Mouse (Mus musculus) heart, adult 2 months (tissue): ENCODE measurements around the gene Ctbs.

ENCODE experiments used
- CTCF ChIP-seq: fragments of 200-600 bp; IDR thresholded peaks from 2 replicates; pipeline ENCODE4 v1.8.1; 2022; ENCODE audit warnings: antibody characterized with exemption, mild to moderate bottlenecking, moderate library complexity
- EP300 ChIP-seq: fragments of 200-500 bp; IDR thresholded peaks from 2 replicates; pipeline ENCODE4 v1.6.1; 2011; ENCODE audit warnings: low read depth, low read length, control low read depth; ENCODE audit not compliant: insufficient read depth
- POLR2A ChIP-seq: fragments of 200-500 bp; IDR thresholded peaks from 2 replicates; pipeline ENCODE4 v1.6.1; 2011; ENCODE audit warnings: mild to moderate bottlenecking, low read depth, low read length, control low read depth; ENCODE audit not compliant: insufficient read depth

- TF ChIP-seq EP300 = no peak
- TF ChIP-seq CTCF = no peak
- no peak for TF ChIP-seq POLR2A
These were observed 30.7 kb upstream of the Ctbs start for GRCm38 (mm10) chr3:146418901-146419300.
